Mouse (Mus musculus) testis, postnatal 10 days (tissue): Measurements from ENCODE around the gene Cul4a.
"Not testable (repeated sequence)": the region's sequence is repeated elsewhere in the genome, so short reads cannot be mapped to it uniquely, and the experiment has no call there.

Experiments used
- DNase-seq: peaks from one replicate; pipeline ENCODE4 v3.0.0; 2021; ENCODE audit warnings: low spot score

Cul4a gene

GRCm38 (mm10) chr8:13105087-13105881 lies at the start of gene Cul4a, which contains the start of gene Pcid2:
TSS of gene Cul4a (plus strand) at chr8:13105621.
TSS of gene Pcid2 (minus strand) at chr8:13105459.
- DNase-seq, result peak; percentile 98

- no peak for DNase-seq
Observed at GRCm38 (mm10) chr8:13057351-13057750, 48.1 kb upstream of the Cul4a start.

- no peak for DNase-seq
Observed at GRCm38 (mm10) chr8:13060441-13061150, 44.8 kb upstream of the Cul4a start, which contains the start of gene Proz. TSS of gene Proz (plus strand) at chr8:13060914.

- no peak for DNase-seq
Observed at GRCm38 (mm10) chr8:13063112-13063511, 42.3 kb upstream of the Cul4a start.

GRCm38 (mm10) chr8:13073255-13073654 lies 32.2 kb upstream of the Cul4a start:
- no peak for DNase-seq

- DNase-seq, result no peak
Observed at GRCm38 (mm10) chr8:13075044-13075443, 30.4 kb upstream of the Cul4a start.

GRCm38 (mm10) chr8:13075579-13075978 lies 29.8 kb upstream of the Cul4a start:
- DNase-seq, result not testable (repeated sequence)

GRCm38 (mm10) chr8:13077542-13077941 lies 27.9 kb upstream of the Cul4a start:
- no peak for DNase-seq

- peak; percentile 94 for DNase-seq
Observed at GRCm38 (mm10) chr8:13104691-13105086, 732 bp upstream of the Cul4a start.

- peak; percentile 82 for DNase-seq
Observed at GRCm38 (mm10) chr8:13105908-13106551, 609 bp downstream of the Cul4a start.

GRCm38 (mm10) chr8:13107990-13108638 lies 2.7 kb downstream of the Cul4a start:
- DNase-seq, result no peak

GRCm38 (mm10) chr8:13108967-13109366 lies 3.5 kb downstream of the Cul4a start:
- no peak for DNase-seq

GRCm38 (mm10) chr8:13109416-13109960 lies 4.1 kb downstream of the Cul4a start:
- DNase-seq, result no peak

- no peak for DNase-seq
Observed at GRCm38 (mm10) chr8:13111917-13112316, 6.5 kb downstream of the Cul4a start.

- DNase-seq, result no peak
Observed at GRCm38 (mm10) chr8:13113232-13113631, 7.8 kb downstream of the Cul4a start.

- DNase-seq, result no peak
Observed at GRCm38 (mm10) chr8:13117096-13117495, 11.7 kb downstream of the Cul4a start.

- DNase-seq, result no peak
Observed at GRCm38 (mm10) chr8:13118516-13118915, 13.1 kb downstream of the Cul4a start.

GRCm38 (mm10) chr8:13120882-13121665 lies 15.7 kb downstream of the Cul4a start:
- DNase-seq, result no peak

GRCm38 (mm10) chr8:13122887-13123421 lies 17.5 kb downstream of the Cul4a start:
- no peak for DNase-seq

- no peak for DNase-seq
Observed at GRCm38 (mm10) chr8:13124897-13125296, 19.5 kb downstream of the Cul4a start.

- DNase-seq, result peak; percentile 76
Observed at GRCm38 (mm10) chr8:13132220-13132619, 26.8 kb downstream of the Cul4a start.
